Mouse (Mus musculus) lung, embryonic 16.5 days (tissue): Measurements from ENCODE around the gene Ect2l. TPM values are rescaled to one million over a fixed set of nuclear protein-coding genes. Genes with fewer than 3 reads are reported as not detected.
A peak's percentile ranks its signal among the peaks of the same experiment; 100 is the strongest.

ENCODE experiments used
- ATAC-seq: fragments of 200-750 bp; cut with Nextera tagmentation; 2 replicates; pipeline ENCODE4 v1.8.0; 2017; ENCODE audit warnings: low read depth, mild to moderate bottlenecking, moderate library complexity
- H3K27ac ChIP-seq: fragments of 300-500 bp; sonication (generic); 2 replicates; pipeline ENCODE4 v1.5.1; 2014; ENCODE audit warnings: mild to moderate bottlenecking, control low read depth, low read length
- H3K27me3 ChIP-seq: fragments of 300-500 bp; sonication (generic); 2 replicates; pipeline ENCODE4 v1.6.1; 2014; ENCODE audit warnings: low read depth, low read length, mixed read lengths; ENCODE audit not compliant: control insufficient read depth, insufficient read depth
- H3K36me3 ChIP-seq: fragments of 300-500 bp; sonication (generic); 2 replicates; pipeline ENCODE4 v1.6.1; 2014; ENCODE audit warnings: low read length; ENCODE audit not compliant: control insufficient read depth, insufficient read depth
- H3K4me1 ChIP-seq: fragments of 300-500 bp; sonication (generic); replicated peaks from 2 replicates; pipeline ENCODE4 v1.6.1; 2014; ENCODE audit warnings: low read length, mixed read lengths; ENCODE audit not compliant: control insufficient read depth, insufficient read depth
- H3K4me2 ChIP-seq: fragments of 300-500 bp; sonication (generic); 2 replicates; pipeline ENCODE4 v1.6.1; 2014; ENCODE audit warnings: low read depth, low read length, control low read depth
- H3K4me3 ChIP-seq: fragments of 300-500 bp; sonication (generic); 2 replicates; pipeline ENCODE4 v1.5.1; 2014; ENCODE audit warnings: mild to moderate bottlenecking, low read length, control low read depth
- H3K9ac ChIP-seq: fragments of 300-500 bp; sonication (generic); 2 replicates; pipeline ENCODE4 v1.6.1; 2014; ENCODE audit warnings: low read length, control low read depth
- H3K9me3 ChIP-seq: fragments of 300-500 bp; sonication (generic); 2 replicates; pipeline ENCODE4 v1.6.1; 2016; ENCODE audit warnings: low read length; ENCODE audit not compliant: control insufficient read depth
- WGBS: fragments of 180-500 bp; shearing (Covaris S2); extraction: QIAGEN DNeasy Blood & Tissue Kit; methylation state at CpG from one replicate; pipeline ENCODE4 v1.1.7; 2014; 5-methylcytosine and 5-hydroxymethylcytosine counted together
- polyA plus RNA-seq: library from polyadenylated mRNA; unstranded; fragments of >200 nt; fragmentation: Nextera tagmentation; extraction: Ambion mirVana; gene quantifications from 2 replicates; pipeline ENCODE4 v1.2.1, GENCODE M21; 2015

The Ect2l gene
- polyA plus RNA-seq, 1 experiment from 2014 or later: 0.77 TPM

GRCm38 (mm10) chr10:18197206-18197979 is 13.3 kb downstream of the Ect2l start:
- no peaks in the 10 kb centered on the region for H3K27me3 ChIP-seq
- H3K36me3 ChIP-seq: no peaks in the 10 kb centered on the region
- H3K4me1 ChIP-seq: peaks cover 10% of the 10 kb centered on the region
- peak overlapping the region; percentile 38; the same call in 1 of the 2 replicates for H3K9ac ChIP-seq
- ATAC-seq: no peak; the same call in 1 of the 2 replicates
- 46% methylated on average over 14 of the region's 14 CpGs for whole genome bisulfite sequencing
- H3K27ac ChIP-seq: no peak overlapping the region
- H3K9me3 ChIP-seq: peaks cover 3% of the 10 kb centered on the region; the same call in 1 of the 2 replicates
- H3K4me2 ChIP-seq: peak overlapping the region; percentile 48
- H3K4me3 ChIP-seq: peak overlapping the region; percentile 36

- peak overlapping the region; percentile 28 for H3K4me2 ChIP-seq
- H3K9me3 ChIP-seq: peaks cover 3% of the 10 kb centered on the region; the same call in 1 of the 2 replicates
- no peaks in the 10 kb centered on the region for H3K27me3 ChIP-seq
- H3K27ac ChIP-seq: peak overlapping the region; percentile 31
- peak; percentile 77 for ATAC-seq
- no peak overlapping the region for H3K4me3 ChIP-seq
- no peaks in the 10 kb centered on the region for H3K36me3 ChIP-seq
- no peak overlapping the region for H3K9ac ChIP-seq
- peaks cover 15% of the 10 kb centered on the region for H3K4me1 ChIP-seq
- 37% methylated on average over 14 of the region's 14 CpGs for WGBS
Observed at GRCm38 (mm10) chr10:18194737-18195141, 16.0 kb downstream of the Ect2l start.

- Histone ChIP-seq H3K4me3 (no peak overlapping the region), H3K9ac (no peak overlapping the region), H3K27ac (no peak overlapping the region; the same call in 1 of the 2 replicates), H3K4me1 (peaks cover 15% of the 10 kb centered on the region), H3K27me3 (no peaks in the 10 kb centered on the region), H3K36me3 (no peaks in the 10 kb centered on the region), H3K4me2 (no peak overlapping the region), H3K9me3 (peaks cover 3% of the 10 kb centered on the region; the same call in 1 of the 2 replicates)
- 61% methylated on average over 11 of the region's 11 CpGs for WGBS
- no peak for ATAC-seq
Observed at GRCm38 (mm10) chr10:18194156-18194555, 16.5 kb downstream of the Ect2l start.

GRCm38 (mm10) chr10:18193221-18193620 is 17.5 kb downstream of the Ect2l start:
- ATAC-seq: no peak
- H3K4me3 ChIP-seq: no peak overlapping the region
- no peaks in the 10 kb centered on the region for H3K36me3 ChIP-seq
- peaks cover 15% of the 10 kb centered on the region for H3K4me1 ChIP-seq
- no peak overlapping the region for H3K27ac ChIP-seq
- no peak overlapping the region for H3K4me2 ChIP-seq
- no peak overlapping the region for H3K9ac ChIP-seq
- H3K9me3 ChIP-seq: no peaks in the 10 kb centered on the region
- H3K27me3 ChIP-seq: no peaks in the 10 kb centered on the region
- 29% methylated on average over 11 of the region's 11 CpGs for WGBS

GRCm38 (mm10) chr10:18191706-18192105 is 19.0 kb downstream of the Ect2l start:
- no peaks in the 10 kb centered on the region for H3K27me3 ChIP-seq
- peak; percentile 74; the same call in 1 of the 2 replicates for ATAC-seq

GRCm38 (mm10) chr10:18189498-18189897 is 21.2 kb downstream of the Ect2l start:
- no peaks in the 10 kb centered on the region for H3K9me3 ChIP-seq
- no peak overlapping the region for H3K4me2 ChIP-seq
- H3K27ac ChIP-seq: no peak overlapping the region
- 60% methylated on average over 4 of the region's 4 CpGs for WGBS
- peaks cover 11% of the 10 kb centered on the region for H3K4me1 ChIP-seq
- no peak for ATAC-seq
- no peaks in the 10 kb centered on the region for H3K36me3 ChIP-seq
- no peak overlapping the region for H3K9ac ChIP-seq
- no peak overlapping the region for H3K4me3 ChIP-seq
- no peaks in the 10 kb centered on the region for H3K27me3 ChIP-seq

More at GRCm38 (mm10) chr10:18191706-18192105, 19.0 kb downstream of the Ect2l start:
- 25% methylated on average over 8 of the region's 8 CpGs for WGBS
- no peaks in the 10 kb centered on the region for H3K9me3 ChIP-seq
- no peak overlapping the region for H3K4me3 ChIP-seq
- H3K27ac ChIP-seq: no peak overlapping the region
- H3K9ac ChIP-seq: no peak overlapping the region
- H3K4me2 ChIP-seq: no peak overlapping the region
- H3K4me1 ChIP-seq: peaks cover 11% of the 10 kb centered on the region
- H3K36me3 ChIP-seq: no peaks in the 10 kb centered on the region

- 57% methylated on average over 6 of the region's 6 CpGs for WGBS
- H3K9ac ChIP-seq: no peak overlapping the region
Observed at GRCm38 (mm10) chr10:18188564-18188963, 22.1 kb downstream of the Ect2l start.

GRCm38 (mm10) chr10:18182246-18182645 is 28.4 kb downstream of the Ect2l start:
- Histone ChIP-seq H3K27me3 (no peaks in the 10 kb centered on the region), H3K4me3 (no peak overlapping the region), H3K4me1 (no peaks in the 10 kb centered on the region), H3K9me3 (no peaks in the 10 kb centered on the region), H3K9ac (no peak overlapping the region), H3K4me2 (no peak overlapping the region), H3K36me3 (no peaks in the 10 kb centered on the region), H3K27ac (no peak overlapping the region)
- ATAC-seq: no peak
- 65% methylated on average over 5 of the region's 5 CpGs for WGBS

More at GRCm38 (mm10) chr10:18188564-18188963, 22.1 kb downstream of the Ect2l start:
- H3K4me2 ChIP-seq: no peak overlapping the region
- no peak overlapping the region for H3K27ac ChIP-seq
- H3K4me1 ChIP-seq: peaks cover 11% of the 10 kb centered on the region
- no peaks in the 10 kb centered on the region for H3K9me3 ChIP-seq
- no peaks in the 10 kb centered on the region for H3K27me3 ChIP-seq
- no peak for ATAC-seq
- H3K36me3 ChIP-seq: no peaks in the 10 kb centered on the region
- H3K4me3 ChIP-seq: no peak overlapping the region

- no peak overlapping the region for H3K4me3 ChIP-seq
- no peaks in the 10 kb centered on the region for H3K9me3 ChIP-seq
- H3K27ac ChIP-seq: no peak overlapping the region
- no peak overlapping the region for H3K9ac ChIP-seq
- H3K36me3 ChIP-seq: no peaks in the 10 kb centered on the region
- 30% methylated on average over 2 of the region's 2 CpGs for WGBS
- ATAC-seq: peak; percentile 54; the same call in 1 of the 2 replicates
- no peak overlapping the region for H3K4me2 ChIP-seq
- H3K27me3 ChIP-seq: no peaks in the 10 kb centered on the region
- no peaks in the 10 kb centered on the region for H3K4me1 ChIP-seq
Observed at GRCm38 (mm10) chr10:18177304-18177703, 33.4 kb downstream of the Ect2l start.
